Mouse (Mus musculus): ENCODE measurements around the gene Casr.

Gene Casr

GRCm38 (mm10) chr16:36561386-36562338, at the start of gene Casr:
Gene Casr (minus strand): TSS chr16:36562141.
- no peak for DNase-seq (ENCODE audit: low read depth in 1 of 2, low spot score in 2 of 2)

- no peak for DNase-seq (ENCODE audit: low read depth in 1 of 2, low spot score in 2 of 2)
These were observed 40.7 kb upstream of the Casr start for GRCm38 (mm10) chr16:36602632-36603031.

GRCm38 (mm10) chr16:36598265-36598664, 36.3 kb upstream of the Casr start:
- peak in 1 of 2 experiments; percentile 16 for DNase-seq (ENCODE audit: low read depth in 1 of 2, low spot score in 2 of 2)

- no peak for DNase-seq (ENCODE audit: low read depth in 1 of 2, low spot score in 2 of 2)
These were observed 34.9 kb upstream of the Casr start for GRCm38 (mm10) chr16:36596671-36597410.

GRCm38 (mm10) chr16:36589898-36590297, 28.0 kb upstream of the Casr start:
- DNase-seq (ENCODE audit: low read depth in 1 of 2, low spot score in 2 of 2), result no peak

GRCm38 (mm10) chr16:36587971-36588370, 26.0 kb upstream of the Casr start:
- no peak for DNase-seq (ENCODE audit: low read depth in 1 of 2, low spot score in 2 of 2)

GRCm38 (mm10) chr16:36582073-36582472, 20.1 kb upstream of the Casr start:
- no peak for DNase-seq (ENCODE audit: low read depth in 1 of 2, low spot score in 2 of 2)

- DNase-seq (ENCODE audit: low read depth in 1 of 2, low spot score in 2 of 2), result no peak
These were observed 10.0 kb upstream of the Casr start for GRCm38 (mm10) chr16:36571942-36572341.

GRCm38 (mm10) chr16:36559573-36559972, 2.4 kb downstream of the Casr start:
- no peak for DNase-seq (ENCODE audit: low read depth in 1 of 2, low spot score in 2 of 2)

- no peak for DNase-seq (ENCODE audit: low read depth in 1 of 2, low spot score in 2 of 2)
These were observed 6.2 kb downstream of the Casr start for GRCm38 (mm10) chr16:36555672-36556165.

- no peak for DNase-seq (ENCODE audit: low read depth in 1 of 2, low spot score in 2 of 2)
These were observed 8.3 kb downstream of the Casr start for GRCm38 (mm10) chr16:36553624-36554023.

- DNase-seq (ENCODE audit: low read depth in 1 of 2, low spot score in 2 of 2), result no peak
These were observed 16.6 kb downstream of the Casr start for GRCm38 (mm10) chr16:36545333-36545732.

- no peak for DNase-seq (ENCODE audit: low read depth in 1 of 2, low spot score in 2 of 2)
These were observed 18.9 kb downstream of the Casr start for GRCm38 (mm10) chr16:36543091-36543490.

GRCm38 (mm10) chr16:36540834-36541233, 21.1 kb downstream of the Casr start:
- no peak for DNase-seq (ENCODE audit: low read depth in 1 of 2, low spot score in 2 of 2)

GRCm38 (mm10) chr16:36532981-36533687, 28.8 kb downstream of the Casr start:
- no peak for DNase-seq (ENCODE audit: low read depth in 1 of 2, low spot score in 2 of 2)

GRCm38 (mm10) chr16:36532046-36532445, 29.9 kb downstream of the Casr start:
- no peak for DNase-seq (ENCODE audit: low read depth in 1 of 2, low spot score in 2 of 2)

GRCm38 (mm10) chr16:36531630-36532029, 30.3 kb downstream of the Casr start:
- no peak for DNase-seq (ENCODE audit: low read depth in 1 of 2, low spot score in 2 of 2)

GRCm38 (mm10) chr16:36530566-36531552, 31.1 kb downstream of the Casr start:
- DNase-seq (ENCODE audit: low read depth in 1 of 2, low spot score in 2 of 2), result peak in 1 of 2 experiments; percentile 26

- no peak for DNase-seq (ENCODE audit: low read depth in 1 of 2, low spot score in 2 of 2)
These were observed 33.1 kb downstream of the Casr start for GRCm38 (mm10) chr16:36528822-36529221.
